Mouse (Mus musculus) mouse embryonic stem cell (cell line): ENCODE measurements around the gene Teddm1a.

Experiments
- in situ Hi-C, 2 experiments: fragments of 300-500 bp; cut with MboI; formaldehyde crosslinking; loops; 1 replicate in 1 of 2; 3 replicates in 1 of 2; pipeline ENCODE4 v1.14.3; 2019 to 2020; ENCODE audit warnings: low sequenced_read_pairs in 2 of 2, low pct_unique_long_range_greater_than_20kb in 1 of 2, mixed read lengths in 1 of 2; ENCODE audit not compliant: unreplicated experiment in 1 of 2

The Teddm1a gene

GRCm38 (mm10) chr1:153935844-153936380, 44.4 kb downstream of the Teddm1a start:
- in situ Hi-C loops = no loop called here

GRCm38 (mm10) chr1:153937025-153937424, 45.5 kb downstream of the Teddm1a start:
- in situ Hi-C loops = no loop called here

- in situ Hi-C loops = no loop called here
Observed at GRCm38 (mm10) chr1:153940986-153941385, 49.4 kb downstream of the Teddm1a start.
